Mouse (Mus musculus): ENCODE data around the gene Uhrf2.

Gene Uhrf2

DNA sequence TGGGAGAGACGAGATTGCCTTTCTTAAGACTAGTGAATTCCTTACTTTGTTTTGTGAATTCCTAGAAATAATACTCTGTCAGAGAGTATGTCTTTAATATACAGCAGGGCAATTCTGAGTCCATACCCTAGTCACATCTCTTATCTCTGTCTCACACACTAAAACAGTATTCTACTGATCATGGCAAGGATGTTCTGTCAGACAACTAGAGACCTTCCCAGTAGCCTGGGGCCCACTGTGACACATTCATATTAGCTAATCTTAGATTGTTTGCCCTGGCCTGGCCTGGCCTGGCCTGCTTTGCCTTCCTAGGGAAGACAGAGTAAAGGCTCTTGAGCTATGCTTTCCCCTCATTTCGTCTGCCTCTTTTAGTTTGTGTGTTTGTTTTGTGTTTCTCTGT, 20.3 kb downstream of the Uhrf2 start:
- DNase-seq (ENCODE audit: low read depth, low spot score), result no peak

DNA sequence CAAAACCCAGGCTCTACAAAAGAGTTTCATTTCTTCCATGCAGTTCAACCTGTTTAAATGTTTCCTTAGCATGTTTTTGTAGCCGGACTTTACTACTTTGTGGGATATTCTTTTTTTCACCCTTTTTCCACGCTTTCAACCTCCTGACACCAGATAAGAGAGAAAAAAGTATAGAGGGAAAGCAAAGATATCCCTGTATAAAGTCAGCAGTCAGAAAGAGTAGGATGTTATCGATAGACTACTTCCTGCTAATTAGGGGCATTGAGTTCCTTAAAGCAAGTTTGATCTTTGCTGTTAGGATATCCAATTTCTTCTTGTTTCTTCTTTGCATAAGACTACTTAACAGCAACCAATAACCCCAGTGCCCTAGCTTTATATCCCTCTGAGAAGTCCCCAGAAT, 21.2 kb downstream of the Uhrf2 start:
- no peak for DNase-seq (ENCODE audit: low read depth, low spot score)

DNA sequence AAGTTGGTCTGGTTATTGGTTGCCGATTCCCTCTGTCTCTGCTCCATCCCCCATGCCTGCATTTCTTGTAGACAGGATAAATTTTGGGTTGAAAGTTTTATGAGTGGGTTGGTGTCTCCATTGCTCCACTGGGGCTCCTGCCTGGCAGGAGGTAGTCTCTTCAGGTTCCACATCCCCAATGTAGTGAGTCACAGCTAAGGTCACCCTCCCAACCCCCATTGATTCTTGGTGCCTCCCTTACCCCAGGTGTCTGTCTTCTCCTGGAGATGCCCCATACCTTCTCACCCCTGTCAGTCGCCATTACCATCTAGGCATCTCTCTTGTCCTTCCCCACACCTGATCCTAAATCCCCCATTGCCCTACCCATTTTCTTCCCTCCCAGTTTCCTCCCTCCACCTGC, 23.9 kb downstream of the Uhrf2 start:
- DNase-seq (ENCODE audit: low read depth, low spot score), result no peak

DNA sequence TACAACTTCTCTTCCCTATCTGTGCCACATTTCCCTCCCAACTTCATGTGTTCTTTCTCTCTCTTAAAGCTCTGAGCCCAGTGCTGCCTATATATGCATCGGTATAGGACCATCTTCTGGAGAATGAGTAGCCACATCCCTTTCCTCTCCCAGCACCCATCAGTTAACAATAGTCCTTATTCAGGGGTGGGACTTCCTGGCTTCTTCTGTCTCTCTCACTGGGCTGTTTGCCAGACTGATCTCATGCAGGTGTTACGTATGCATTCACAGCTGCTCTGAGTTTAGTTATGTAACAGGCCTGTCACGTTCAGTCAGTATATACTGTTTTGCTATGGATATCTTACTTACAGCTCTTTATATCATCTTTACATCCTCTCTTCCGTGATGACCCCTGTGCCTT, 35.5 kb downstream of the Uhrf2 start:
- no peak for DNase-seq (ENCODE audit: low read depth, low spot score)

DNA sequence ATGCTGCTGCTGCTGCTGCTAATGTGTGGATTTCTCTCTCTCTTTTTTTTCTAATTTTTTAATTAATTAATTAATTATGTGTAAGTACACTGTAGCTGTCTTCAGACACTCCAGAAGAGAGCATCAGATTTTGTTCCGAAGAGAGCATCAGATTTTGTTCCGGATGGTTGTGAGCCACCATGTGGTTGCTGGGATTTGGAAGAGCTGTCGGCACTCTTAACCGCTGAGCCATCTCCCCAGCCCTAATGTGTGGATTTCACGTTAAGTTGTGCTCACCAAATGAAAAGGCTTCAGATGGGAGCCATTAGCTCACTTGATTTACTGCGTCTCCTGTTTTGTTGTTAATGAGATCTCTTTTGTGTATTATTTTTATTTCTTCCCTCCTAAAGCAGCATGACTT, 59.9 kb downstream of the Uhrf2 start:
- no peak for DNase-seq (ENCODE audit: low read depth, low spot score)

DNA sequence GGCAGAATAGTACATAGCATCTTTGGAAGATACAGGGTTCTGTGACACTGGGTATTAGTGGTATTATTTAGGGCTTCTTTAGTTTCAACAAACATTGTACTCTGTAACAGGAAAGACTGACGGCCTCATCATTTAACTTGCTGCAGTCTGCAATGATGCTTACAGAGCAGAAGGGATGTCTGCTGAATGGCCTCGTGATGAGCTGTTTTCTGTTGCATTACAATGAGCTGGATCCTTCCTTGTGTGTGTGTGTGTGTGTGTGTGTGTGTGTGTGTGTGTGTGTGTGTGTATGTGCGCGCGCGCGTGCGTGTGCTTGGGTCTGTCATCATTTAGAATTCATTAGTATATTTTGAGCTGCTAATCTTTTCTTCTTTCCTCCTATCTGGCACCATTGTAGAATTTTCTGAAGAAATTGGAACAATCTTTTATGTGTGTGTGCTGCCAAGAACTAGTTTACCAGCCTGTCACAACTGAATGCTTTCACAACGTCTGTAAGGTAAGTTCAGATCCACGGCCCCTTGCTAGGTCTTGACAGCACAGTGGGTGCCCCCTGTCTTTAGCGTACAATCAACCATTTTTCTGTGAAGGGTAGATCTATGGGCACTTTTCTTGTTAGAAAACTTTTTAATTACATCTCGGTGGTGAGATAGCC, 61.5 kb downstream of the Uhrf2 start:
- no peak for DNase-seq (ENCODE audit: low read depth, low spot score)

DNA sequence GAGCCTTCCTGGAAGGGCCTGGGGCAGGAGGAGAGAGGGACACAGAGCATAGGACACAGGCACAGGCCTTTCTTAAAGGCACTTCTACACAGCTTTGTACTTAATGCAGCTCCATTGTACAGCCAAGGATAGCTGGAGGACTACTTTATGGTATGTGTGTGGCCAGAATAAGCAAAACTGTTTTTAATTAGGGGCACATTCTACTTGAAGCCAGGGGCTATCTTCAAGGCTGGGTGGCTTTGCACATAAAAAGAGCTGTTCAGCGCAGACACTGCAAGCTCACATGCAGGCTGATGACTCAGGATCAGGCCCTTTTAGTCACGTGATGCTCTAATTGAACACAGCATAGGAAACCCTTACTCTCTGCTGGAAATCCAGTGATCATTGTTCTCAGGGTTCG, 65.9 kb downstream of the Uhrf2 start:
- peak; percentile 67 for DNase-seq (ENCODE audit: low read depth, low spot score)

DNA sequence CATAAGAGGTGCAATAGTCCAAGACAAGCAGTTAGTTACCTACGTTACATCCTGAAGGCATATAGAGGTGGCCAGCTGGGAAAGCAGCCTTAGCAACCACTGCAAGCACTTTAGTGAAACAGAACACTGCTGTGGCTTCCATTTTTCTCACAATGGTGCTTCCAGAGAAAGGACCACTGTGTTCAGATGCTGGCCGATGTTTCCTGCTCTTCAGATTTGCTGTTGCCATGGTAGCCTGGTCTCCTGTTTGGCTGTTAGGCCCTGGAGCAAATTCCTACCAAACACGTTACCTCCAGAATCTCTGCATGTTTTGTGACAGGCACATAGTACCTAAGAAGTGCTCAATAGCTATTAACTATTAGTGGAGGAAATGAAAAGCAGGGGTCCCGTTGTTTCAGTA, 66.7 kb downstream of the Uhrf2 start:
- peak; percentile 48 for DNase-seq (ENCODE audit: low read depth, low spot score)

DNA sequence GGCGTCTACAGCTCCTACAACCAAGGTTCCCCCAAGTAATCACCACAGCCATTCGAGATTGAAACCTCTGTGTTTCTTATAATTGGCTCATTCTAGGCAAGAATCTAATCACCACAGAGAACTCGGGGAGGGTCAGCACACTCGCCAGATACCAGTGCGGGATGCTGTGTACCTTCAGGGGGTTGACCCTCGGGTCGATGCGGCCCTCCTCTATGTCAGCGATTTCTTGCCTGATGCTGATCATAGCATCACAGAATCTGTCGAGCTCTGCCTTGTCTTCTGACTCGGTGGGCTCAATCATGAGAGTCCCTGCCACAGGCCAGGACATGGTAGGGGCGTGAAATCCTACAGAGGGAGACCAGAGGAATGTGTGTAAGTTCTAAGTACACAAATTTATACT, 70.3 kb downstream of the Uhrf2 start:
- no peak for DNase-seq (ENCODE audit: low read depth, low spot score)

DNA sequence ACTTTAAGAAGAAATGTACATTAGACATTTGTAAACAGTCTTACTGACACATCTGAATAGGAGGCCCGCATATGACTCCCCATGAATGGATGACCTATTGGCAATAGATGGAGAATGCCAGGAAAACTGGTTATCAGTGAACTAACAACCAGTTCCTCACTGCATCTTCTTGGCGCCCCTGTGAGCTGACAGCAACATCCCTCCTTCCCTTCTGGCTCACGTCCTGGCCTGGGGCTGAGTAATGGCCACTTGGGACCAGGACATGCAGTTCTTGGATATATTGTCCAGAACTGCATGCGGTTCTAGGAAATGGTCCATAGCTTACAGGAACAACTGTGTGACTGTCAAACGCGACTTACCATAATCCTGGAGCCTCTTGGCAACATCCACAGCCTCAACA, 72.3 kb downstream of the Uhrf2 start:
- DNase-seq (ENCODE audit: low read depth, low spot score), result no peak

DNA sequence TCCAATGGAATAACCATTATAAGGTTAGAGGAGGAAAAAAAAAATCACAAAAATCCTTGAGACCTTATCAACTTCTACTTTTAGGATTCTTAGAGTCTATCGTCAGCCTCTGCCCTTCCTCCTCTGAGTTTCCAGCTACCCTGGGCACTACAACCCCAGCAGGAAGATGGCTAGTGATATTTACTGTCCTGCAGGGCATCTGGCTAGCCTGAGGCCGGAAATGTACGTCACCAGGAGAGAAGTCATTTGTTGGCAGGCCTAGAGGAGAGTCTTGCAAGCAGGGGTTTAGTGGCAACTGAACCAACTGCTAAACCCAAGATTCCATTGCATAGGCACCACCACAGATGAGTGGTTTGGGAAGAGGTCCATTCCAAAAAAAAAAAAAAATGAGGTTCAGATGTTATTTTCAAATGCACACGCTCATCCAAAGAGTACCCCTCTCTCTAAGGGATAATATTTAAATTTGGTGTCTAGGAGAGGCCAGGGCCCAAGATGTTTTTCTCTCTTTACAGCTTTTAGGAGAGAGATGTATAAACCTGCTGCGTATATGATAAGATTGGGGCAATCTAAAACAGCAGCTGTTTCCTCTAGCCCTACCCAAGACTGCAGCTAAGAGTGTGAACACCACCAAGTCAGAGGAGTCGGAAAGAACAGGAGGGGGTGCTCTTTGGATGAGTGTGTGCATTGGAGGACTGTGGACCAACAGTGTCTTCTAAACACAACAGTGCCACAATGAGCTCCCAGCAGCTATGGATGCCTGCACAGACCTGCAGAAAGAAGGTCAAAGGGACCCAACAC, 74.9 kb downstream of the Uhrf2 start:
- no peak for DNase-seq (ENCODE audit: low read depth, low spot score)

DNA sequence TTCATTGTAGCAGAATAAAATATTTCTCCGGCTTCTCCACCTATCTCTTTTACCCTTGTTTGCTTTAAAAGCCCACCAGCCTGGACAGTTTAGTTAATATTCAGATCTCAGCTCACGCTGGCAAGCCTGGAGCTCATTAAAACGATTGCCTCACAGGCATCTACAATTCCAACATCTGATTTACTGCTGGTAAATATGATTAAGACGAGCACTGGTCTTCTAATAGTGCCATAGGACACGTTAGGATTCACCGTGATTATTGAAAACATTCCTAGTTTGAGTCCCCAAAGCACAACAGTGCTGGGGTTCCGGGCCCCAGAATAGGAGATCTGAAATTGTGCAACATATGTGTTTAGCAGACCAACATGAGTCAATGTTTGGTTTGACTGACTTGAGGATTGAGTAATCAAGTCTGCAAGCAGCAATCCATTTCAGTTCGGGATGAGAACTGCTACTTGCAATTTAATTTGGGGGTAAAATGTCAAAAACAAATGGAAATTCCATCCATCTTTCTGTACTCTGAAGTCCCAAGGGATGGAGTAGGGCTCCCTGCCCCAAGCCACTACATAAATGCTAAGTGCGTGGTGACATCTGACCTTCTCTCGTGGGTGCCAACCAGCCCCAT, 77.0 kb downstream of the Uhrf2 start:
- no peak for DNase-seq (ENCODE audit: low read depth, low spot score)

DNA sequence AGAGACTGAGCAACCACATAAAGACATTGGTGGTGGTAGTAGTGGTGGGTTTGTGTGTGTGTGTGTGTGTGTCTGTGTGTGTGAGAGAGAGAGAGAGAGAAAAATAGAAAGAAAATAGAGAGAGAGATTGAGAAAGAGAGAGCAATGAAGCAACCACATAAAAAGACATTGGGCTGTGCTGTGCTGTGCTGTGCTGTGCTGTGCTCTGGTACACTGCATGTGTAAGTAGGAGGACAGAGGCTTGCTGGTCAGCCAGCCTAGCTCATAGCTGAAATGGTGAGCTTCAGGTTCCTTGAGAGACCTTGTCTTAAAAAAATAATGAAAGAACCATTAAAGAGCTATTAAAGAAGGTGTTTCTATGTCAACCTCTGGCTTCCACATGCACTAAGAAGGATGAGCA, 78.3 kb downstream of the Uhrf2 start:
- no peak for DNase-seq (ENCODE audit: low read depth, low spot score)

DNA sequence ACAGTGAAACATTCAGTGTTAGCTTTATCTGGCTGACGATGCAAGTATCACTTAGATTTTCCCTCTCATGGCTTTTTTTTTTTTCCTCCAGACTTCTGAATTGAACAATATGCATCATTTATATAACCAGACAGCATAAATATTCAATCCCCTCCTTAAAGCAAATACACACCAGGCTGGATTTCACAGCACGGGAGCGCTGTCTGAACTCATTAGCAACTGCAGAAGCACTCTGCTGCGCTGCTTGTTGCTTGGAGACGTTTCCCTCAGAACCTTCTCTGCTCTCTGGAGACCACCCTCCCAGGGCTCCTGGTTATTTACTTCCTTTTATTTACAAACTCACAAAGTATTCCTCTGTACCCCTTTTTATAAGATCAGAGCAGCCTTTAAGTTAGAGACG, 78.8 kb downstream of the Uhrf2 start:
- no peak for DNase-seq (ENCODE audit: low read depth, low spot score)

DNA sequence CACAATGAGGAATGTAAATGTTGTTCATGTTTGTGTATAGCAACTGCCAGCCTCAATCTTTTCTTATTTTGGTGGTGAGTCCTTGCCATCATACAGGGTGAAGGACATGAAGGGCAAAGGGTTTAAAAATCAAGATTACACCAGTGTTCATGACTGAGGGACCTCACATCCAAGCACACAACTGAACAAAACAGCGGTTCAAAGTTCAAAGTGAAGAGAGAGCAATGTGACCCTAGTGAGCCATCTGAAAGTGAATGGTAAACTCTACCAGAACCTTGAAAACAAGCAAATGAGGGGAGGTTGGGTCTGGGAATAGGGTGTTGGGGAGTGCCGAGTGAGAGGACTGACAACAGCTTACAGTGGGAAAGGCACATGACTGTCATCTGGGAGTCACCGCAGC, 81.1 kb downstream of the Uhrf2 start:
- no peak for DNase-seq (ENCODE audit: low read depth, low spot score)

DNA sequence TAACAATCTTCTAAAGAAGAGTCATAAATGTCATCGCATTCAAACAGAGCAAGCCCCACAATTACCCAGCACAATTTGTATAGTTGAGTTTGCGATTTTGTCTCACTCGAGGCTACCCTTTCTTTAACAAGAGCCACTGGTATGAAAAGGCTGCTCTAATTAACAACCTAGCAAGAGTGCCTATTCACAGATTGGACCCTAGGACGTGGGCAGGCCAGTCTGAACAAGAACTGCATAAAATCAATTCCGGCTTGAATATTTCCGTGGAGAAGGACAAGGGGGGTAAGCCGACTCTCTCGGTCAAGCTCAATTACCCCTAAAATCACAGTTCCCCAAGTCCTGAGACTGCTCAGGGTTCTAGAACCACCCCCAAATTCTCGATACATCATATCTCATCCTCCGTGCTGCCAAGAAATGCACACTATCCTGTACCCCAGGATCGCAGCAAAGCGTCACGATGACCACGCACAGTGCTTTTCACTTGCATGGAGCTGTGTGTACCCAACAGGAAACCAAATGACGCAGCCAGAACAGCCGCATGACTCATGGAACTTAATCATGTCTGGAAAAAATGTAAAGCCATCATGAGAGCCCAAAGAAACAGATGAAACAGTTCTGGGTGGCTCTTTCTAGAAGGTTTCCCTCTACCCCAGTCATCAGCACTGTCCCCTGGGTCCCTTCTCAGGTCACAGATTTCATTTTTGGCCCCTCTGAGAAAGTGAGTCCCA, 82.8 kb downstream of the Uhrf2 start:
- no peak for DNase-seq (ENCODE audit: low read depth, low spot score)

DNA sequence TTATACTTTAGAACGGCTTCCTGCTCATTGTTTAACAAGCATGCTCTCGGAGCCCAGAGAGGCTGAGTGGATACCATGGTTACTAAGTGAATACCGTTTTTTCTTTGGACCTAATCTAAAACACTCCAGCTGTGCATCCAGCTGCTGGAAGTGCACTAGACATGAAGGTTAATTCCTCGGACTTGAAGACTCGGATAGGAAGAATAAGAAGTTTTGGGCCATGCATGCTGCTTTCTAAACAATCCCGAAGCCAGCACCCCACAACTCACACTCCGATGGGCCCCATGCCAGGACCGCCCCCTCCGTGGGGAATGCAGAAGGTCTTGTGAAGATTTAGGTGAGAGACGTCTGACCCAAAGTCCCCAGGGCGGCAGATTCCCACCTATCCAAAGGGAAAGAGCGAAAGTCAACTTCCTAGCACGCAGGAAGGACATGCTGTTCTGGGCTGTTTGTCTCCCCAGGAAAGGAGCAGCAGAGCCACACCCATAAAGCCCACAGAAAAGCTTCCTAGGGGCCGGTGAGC, 84.7 kb downstream of the Uhrf2 start:
- DNase-seq (ENCODE audit: low read depth, low spot score), result peak; percentile 59

DNA sequence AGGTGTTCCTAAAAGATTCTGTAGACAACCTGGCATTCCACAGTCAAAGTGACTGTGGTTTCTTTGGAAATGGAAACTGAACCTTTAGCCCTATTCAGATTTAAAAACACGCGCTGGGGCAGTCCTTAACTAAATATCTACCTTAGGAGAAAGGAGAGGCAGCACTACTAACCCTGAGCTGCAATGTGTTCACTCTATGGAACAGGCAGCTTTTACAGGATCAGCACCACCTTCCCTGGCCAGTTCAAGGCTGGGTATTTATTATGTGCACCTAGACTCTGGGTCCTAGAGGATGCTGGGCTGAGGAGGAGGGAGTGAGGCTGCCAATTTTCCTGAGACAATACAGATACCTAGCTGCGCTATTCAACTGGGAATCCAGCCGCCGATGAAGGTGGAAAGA, 85.3 kb downstream of the Uhrf2 start:
- no peak for DNase-seq (ENCODE audit: low read depth, low spot score)

DNA sequence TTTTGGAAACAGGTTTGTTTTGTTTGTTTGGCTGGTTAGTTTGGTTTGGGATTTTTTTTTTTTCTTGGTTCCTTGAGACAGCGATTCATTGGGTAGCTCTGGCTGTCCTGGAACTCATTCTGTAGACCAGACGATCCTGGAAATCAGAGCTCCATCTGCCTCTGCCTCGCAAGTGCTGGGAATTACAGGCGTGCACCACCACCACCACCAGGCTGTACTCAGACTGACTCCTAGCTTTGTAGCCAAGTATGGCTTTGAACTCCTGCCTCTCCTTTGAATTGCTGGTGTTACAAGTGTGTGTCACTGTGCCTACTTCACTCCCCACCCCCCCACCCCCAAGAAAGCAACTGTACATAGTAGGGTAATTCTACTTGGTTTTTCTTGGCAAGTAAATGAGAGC, 86.9 kb downstream of the Uhrf2 start:
- no peak for DNase-seq (ENCODE audit: low read depth, low spot score)

DNA sequence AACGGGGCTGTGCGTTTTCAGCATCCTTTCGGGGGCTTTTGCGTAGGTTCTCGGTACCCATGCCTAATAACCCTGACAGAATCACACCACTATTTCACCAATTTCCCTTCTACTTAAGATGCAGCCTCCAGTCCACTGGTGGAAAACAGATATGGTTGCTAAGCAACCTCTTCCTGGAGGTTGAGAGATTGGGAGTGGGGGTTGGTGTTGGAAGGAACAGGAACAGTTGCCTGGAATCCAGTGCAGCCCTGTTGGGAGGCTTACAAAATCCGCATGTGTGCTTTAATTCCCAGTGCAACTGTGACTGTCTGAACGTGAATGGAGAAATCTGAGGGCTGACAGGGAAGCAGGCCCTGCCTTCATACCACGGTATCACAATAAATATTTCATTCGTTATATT, 87.5 kb downstream of the Uhrf2 start:
- DNase-seq (ENCODE audit: low read depth, low spot score), result no peak

DNA sequence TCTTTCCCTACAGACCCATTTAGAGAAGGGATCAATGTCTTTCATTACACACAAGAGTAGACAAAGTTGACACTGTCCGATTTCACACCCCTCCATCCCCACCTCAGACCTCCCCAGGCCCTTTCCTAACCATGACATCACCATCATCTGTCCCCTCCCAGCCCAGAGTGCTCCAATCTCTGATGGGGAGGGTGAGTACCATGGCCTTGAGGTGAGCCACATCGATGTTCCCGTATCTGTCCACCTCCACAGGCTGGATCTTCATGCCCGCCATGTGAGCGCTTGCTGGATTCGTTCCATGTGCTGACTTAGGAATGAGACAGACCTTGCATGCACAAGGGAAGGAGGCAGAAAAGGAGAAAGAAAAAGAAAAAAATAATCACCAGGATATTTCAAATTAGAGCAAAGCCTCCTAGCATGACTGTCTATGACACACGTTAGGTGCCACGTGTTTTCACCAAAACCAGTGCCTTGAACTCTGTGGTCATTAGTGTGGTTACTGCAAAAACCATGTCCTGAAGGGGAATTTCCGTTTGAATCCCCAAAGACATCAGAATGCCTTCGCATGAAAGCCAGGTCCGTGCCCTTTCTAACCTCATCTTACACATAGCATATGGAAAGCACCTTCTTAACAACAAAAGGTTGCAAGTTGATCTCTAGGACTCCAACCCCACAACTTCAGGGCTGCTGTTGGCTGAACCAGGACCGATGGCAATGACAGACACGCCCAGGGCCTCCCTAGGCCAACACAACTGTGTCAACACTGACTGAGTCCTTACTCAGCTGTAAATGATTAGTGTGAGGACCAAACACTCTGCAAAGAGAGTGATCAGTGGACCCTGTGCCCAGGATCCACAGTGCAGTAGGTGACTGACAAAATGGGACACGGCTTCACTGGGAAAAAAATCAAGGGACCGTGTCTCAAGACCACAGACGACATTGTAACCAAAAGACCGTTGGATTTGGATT, 88.3 kb downstream of the Uhrf2 start:
- no peak for DNase-seq (ENCODE audit: low read depth, low spot score)

Measured in forelimb bud, embryonic 11.5 days (tissue).